Mouse (Mus musculus): ENCODE measurements at regions not wholly inside any gene's neighbourhood (a gene's known extent, or its start where the extent isn't known, plus 50 kb on each side); places are given as distances from the start of the nearest gene placed in this dataset. TPM values are rescaled to one million over a fixed set of nuclear protein-coding genes. Genes with fewer than 3 reads are reported as not detected.

DNA sequence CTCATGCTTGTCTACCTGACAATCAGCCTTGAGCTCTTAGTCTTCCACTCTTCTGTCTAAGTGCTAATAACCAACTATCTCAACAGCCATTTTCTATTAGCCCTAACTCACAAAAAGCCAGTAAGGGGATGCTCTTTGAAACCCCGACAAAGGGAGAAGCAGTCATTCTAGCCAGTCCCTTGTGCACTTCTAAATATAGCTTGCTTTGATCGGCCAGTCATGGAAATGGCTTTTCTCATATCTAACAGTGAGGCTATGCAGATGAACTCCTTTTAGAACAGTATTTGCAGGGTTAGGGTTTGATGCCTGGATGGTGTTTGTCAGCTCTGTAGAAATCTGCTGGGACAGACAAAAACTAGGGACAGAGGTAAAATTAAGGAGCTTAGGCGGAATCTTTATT, 54.5 kb upstream of the Arg1 start:
- Histone ChIP-seq H3K36me3 (no peaks in the 10 kb centered on the region), H3K9ac (no peak overlapping the region), H3K4me3 (no peak overlapping the region), H3K9me3 (replicated peaks) (peaks cover 17% of the 10 kb centered on the region), H3K27ac (no peak overlapping the region), H3K4me2 (replicated peaks) (no peak overlapping the region), H3K27me3 (no peaks in the 10 kb centered on the region), H3K4me1 (no peaks in the 10 kb centered on the region)
- ATAC-seq (ENCODE audit: low FRiP score) = no peak
- WGBS = 87% methylated on average over 3 of the region's 3 CpGs

Small RNAs in the stretch of these regions (microRNA-seq; reads per million reads assigned to microRNA genes)
- not detected for gene Gm22566

Measured in hindbrain, embryonic 12.5 days (tissue).